Mouse (Mus musculus) embryonic stem cell, embryonic (primary cell): Measurements from ENCODE around the gene Ptprn2.

ENCODE experiments used
- CTCF ChIA-PET, 4 experiments: fragments of 300-600 bp in 2 of 4; fragments of 350-600 bp in 2 of 4; sonication (Branson Sonifier 250); formaldehyde crosslinking; loops; one replicate each; lab custom pipeline; 2022; ENCODE audit warnings: inconsistent platforms in 2 of 4; lab: Charles Lee
- POLR2A ChIA-PET, 4 experiments: fragments of 300-600 bp in 2 of 4; fragments of 350-600 bp in 2 of 4; sonication (Branson Sonifier 250); formaldehyde crosslinking; loops; one replicate each; lab custom pipeline; 2022; ENCODE audit warnings: antibody characterized with exemption in 4 of 4, inconsistent platforms in 1 of 4; lab: Charles Lee

The Ptprn2 gene

GRCm38 (mm10) chr12:117035243-117035642 is 549.7 kb downstream of the Ptprn2 start:
- POLR2A ChIA-PET, result interaction anchor here in 1 of 4 experiments (0.6 kb wide), 1 partner anchor 464 kb away, joined by 3 read pairs; no protein-coding TSS in a partner anchor

GRCm38 (mm10) chr12:117039411-117039810 is 553.9 kb downstream of the Ptprn2 start:
- ChIA-PET CTCF (interaction anchor here in 1 of 4 experiments (0.6 kb wide), 1 partner anchor 1506 kb away, joined by 3 read pairs; no protein-coding TSS in a partner anchor), POLR2A (no interaction called here)

More at GRCm38 (mm10) chr12:117035243-117035642, 549.7 kb downstream of the Ptprn2 start:
- CTCF ChIA-PET, result interaction anchor here (0.5 to 1.4 kb wide), 19 partner anchors 9 to 410 kb away, joined by 3 to 8 read pairs (median 3); no protein-coding TSS in a partner anchor

GRCm38 (mm10) chr12:117041409-117041808 is 555.9 kb downstream of the Ptprn2 start:
- ChIA-PET CTCF (no interaction called here), POLR2A (no interaction called here)

GRCm38 (mm10) chr12:117042706-117043105 is 557.2 kb downstream of the Ptprn2 start:
- ChIA-PET POLR2A (interaction anchor here in 2 of 4 experiments (0.6 to 0.7 kb wide), 3 partner anchors 17 to 344 kb away, joined by 3 read pairs; no protein-coding TSS in a partner anchor), CTCF (no interaction called here)

- ChIA-PET CTCF (interaction anchor here in 2 of 4 experiments (1.0 to 2.1 kb wide), 3 partner anchors 12 to 213 kb away, joined by 3 to 8 read pairs (median 5); no protein-coding TSS in a partner anchor), POLR2A (interaction anchor here in 3 of 4 experiments (0.5 to 1.9 kb wide), 6 partner anchors 10 to 407 kb away, joined by 3 to 6 read pairs (median 3); no protein-coding TSS in a partner anchor)
Measured at GRCm38 (mm10) chr12:117047384-117048251, 562.1 kb downstream of the Ptprn2 start.

GRCm38 (mm10) chr12:117049829-117050228 is 564.3 kb downstream of the Ptprn2 start:
- POLR2A ChIA-PET, result no interaction called here
- CTCF ChIA-PET, result interaction anchor here in 2 of 4 experiments (0.6 kb wide), 2 partner anchors 280 to 680 kb away, joined by 3 read pairs; no protein-coding TSS in a partner anchor

- POLR2A ChIA-PET, result no interaction called here
Measured at GRCm38 (mm10) chr12:117053223-117053850, 567.8 kb downstream of the Ptprn2 start.

GRCm38 (mm10) chr12:117053851-117054769 is 568.6 kb downstream of the Ptprn2 start:
- ChIA-PET POLR2A (no interaction called here), CTCF (no interaction called here)

More at GRCm38 (mm10) chr12:117053223-117053850, 567.8 kb downstream of the Ptprn2 start:
- CTCF ChIA-PET, result interaction anchor here in 1 of 4 experiments (0.5 kb wide), 1 partner anchor 271 kb away, joined by 3 read pairs; no protein-coding TSS in a partner anchor

- CTCF ChIA-PET, result no interaction called here
- POLR2A ChIA-PET, result no interaction called here
Measured at GRCm38 (mm10) chr12:117054925-117055570, 569.5 kb downstream of the Ptprn2 start.

- CTCF ChIA-PET, result no interaction called here
- POLR2A ChIA-PET, result interaction anchor here in 1 of 4 experiments (1.5 kb wide), 1 partner anchor 11 kb away, joined by 3 read pairs; no protein-coding TSS in a partner anchor
Measured at GRCm38 (mm10) chr12:117058184-117058958, 572.9 kb downstream of the Ptprn2 start.

GRCm38 (mm10) chr12:117058975-117059374 is 573.5 kb downstream of the Ptprn2 start:
- ChIA-PET CTCF (no interaction called here), POLR2A (interaction anchor here in 1 of 4 experiments (1.3 kb wide), 1 partner anchor 17 kb away, joined by 3 read pairs; no protein-coding TSS in a partner anchor)

- ChIA-PET CTCF (no interaction called here), POLR2A (no interaction called here)
Measured at GRCm38 (mm10) chr12:117077664-117078063, 592.1 kb downstream of the Ptprn2 start.

GRCm38 (mm10) chr12:117078945-117079344 is 593.4 kb downstream of the Ptprn2 start:
- POLR2A ChIA-PET, result no interaction called here
- CTCF ChIA-PET, result no interaction called here

- ChIA-PET POLR2A (interaction anchor here in 1 of 4 experiments (1.4 kb wide), 1 partner anchor 33 kb away, joined by 4 read pairs; no protein-coding TSS in a partner anchor), CTCF (no interaction called here)
Measured at GRCm38 (mm10) chr12:117079724-117080123, 594.2 kb downstream of the Ptprn2 start.

GRCm38 (mm10) chr12:117083856-117084701 is 598.6 kb downstream of the Ptprn2 start:
- ChIA-PET CTCF (no interaction called here), POLR2A (no interaction called here)
